Mouse (Mus musculus) CD4-positive helper T cell, adult 2 months (primary cell): ENCODE results near the gene Ccdc28b.

ENCODE experiments used
- DNase-seq: peaks from one replicate; pipeline ENCODE4 v3.0.0-alpha.2; 2012; ENCODE audit warnings: low read depth, missing footprints, low spot score

The Ccdc28b gene

DNA sequence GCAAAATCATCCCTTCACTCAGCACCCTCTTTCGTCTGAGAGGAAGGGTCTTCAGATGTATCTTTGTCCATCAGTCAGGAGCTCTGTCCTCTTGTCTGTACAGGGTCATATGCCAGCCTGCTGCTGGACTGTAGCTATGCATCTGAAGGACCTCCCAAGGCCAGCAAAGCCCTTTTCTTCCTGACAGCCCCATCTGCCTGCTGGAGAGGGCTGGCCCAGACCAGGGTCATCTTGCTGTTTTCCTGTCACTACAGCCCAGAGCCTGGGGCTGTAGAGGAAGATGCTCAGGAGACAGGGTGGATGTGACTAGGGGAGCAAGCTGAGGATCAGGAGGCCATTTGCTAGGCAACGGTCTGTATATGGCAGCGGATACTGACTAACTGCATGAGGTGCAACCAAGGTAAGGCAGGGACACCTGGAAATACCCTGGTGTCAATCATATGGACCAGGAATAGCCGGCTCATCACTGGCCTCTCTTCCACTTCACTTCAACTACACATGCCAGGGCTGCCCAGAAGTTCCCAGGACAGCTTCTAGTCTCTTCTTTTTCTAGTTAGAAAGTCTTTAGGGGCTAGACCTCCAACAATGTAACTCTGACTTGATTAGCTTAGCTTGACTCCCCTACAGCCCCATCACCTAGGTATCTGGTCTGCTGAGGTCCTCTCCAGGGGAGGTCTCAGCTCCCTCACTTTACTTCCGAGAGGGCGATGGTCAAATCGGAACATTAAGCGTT lies 778 bp downstream of the Ccdc28b start:
- DNase-seq: no peak

DNA sequence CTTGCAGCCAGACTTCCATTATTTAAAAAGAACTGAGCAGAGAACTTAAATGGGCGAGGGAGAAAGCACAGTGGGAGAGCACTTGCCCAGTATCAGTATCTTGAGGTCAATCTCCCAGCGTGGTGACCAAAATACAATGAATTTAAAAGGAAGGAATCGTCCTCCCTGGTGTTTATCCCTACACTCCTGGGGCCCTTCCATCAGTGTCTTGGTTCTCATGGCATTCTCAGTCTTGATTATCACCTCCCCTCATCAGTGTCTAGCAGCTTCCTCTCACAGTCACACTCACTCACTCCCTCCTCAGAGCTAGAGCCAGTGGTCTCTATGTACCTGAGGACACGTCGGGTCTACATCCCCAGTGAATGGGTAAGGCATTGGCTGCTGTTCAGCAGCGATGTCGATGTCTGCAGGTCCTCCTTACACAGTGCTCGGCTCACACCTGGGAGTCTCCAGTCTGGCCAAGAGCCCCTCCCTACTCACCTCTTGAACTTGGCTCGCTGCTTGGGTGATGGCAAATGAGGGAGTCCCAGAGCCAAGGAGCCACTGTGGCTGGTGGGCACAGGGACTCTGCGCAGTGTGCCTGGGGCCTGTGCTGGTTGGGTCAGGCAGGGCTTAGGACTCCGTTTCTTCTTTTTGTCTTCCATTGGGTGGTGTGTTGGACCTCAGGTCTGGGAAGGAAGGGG lies 1.5 kb downstream of the Ccdc28b start:
- no peak for DNase-seq

DNA sequence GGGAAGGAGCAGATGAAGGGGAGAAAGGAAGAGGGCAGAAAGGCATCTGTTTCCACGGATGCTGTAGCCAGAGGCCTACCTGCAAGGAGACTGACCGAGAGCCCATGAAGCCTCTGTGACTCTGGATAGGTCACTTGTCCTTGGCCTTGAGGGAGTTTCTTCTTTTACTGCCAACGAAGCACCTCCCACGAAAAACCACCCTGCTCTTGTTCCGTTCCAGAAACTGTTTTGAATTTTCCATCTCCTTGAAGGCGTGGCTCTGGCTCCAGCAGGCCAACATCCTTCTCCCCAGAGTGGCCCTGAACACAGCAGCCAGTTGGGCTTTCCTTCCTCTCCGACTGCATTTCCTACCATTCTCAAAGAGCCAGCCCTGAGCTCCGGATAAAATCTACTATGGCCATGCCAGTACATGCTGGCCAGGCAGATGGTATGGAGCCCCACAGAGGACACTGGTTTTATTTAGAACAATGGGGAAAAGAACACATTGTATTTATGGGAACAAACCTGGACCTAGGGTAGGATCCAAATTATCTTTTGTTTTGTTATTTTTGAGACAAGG lies 2.4 kb downstream of the Ccdc28b start:
- DNase-seq: peak; percentile 63

DNA sequence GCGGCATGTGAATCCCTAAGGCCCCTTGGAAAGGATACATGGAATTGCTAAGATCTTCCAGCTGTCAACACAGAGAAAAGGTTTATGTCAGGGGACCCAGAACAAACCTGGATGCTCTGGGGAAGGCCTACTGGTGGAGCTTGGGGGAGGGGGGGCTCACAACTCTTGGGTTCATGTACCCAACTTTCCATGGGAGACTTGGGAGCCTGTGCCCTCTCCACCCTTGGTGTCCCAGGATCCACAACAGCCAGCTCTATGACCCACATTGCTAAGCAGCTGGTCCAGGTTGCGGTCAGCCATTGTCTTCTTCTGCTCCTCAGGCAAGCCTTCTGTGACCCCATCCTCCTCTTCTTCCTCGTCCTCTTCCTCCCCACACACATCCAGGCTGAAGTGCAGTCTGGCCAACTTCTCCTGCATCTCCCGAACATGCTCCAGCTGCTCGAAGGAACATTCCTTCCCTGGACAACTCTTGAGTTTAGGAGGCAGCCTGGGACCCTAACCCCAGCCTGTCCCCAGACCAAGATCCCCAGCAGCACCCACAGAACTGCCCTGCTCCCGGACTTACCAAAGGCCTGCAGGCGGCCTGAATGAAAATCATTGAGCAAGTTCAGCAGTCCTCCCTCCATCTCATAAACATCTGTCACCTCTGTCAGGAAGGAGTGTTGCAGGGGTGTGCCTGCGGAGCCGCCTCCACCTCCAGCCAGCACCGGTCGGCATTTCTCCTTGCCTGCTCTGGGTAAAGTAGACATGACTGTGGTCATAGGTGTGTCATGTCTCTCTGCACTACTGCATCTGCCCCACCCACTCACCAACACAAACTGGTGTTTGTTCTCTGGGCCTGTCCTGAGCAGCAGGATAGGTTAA lies 3.1 kb downstream of the Ccdc28b start:
- DNase-seq: peak; percentile 51

DNA sequence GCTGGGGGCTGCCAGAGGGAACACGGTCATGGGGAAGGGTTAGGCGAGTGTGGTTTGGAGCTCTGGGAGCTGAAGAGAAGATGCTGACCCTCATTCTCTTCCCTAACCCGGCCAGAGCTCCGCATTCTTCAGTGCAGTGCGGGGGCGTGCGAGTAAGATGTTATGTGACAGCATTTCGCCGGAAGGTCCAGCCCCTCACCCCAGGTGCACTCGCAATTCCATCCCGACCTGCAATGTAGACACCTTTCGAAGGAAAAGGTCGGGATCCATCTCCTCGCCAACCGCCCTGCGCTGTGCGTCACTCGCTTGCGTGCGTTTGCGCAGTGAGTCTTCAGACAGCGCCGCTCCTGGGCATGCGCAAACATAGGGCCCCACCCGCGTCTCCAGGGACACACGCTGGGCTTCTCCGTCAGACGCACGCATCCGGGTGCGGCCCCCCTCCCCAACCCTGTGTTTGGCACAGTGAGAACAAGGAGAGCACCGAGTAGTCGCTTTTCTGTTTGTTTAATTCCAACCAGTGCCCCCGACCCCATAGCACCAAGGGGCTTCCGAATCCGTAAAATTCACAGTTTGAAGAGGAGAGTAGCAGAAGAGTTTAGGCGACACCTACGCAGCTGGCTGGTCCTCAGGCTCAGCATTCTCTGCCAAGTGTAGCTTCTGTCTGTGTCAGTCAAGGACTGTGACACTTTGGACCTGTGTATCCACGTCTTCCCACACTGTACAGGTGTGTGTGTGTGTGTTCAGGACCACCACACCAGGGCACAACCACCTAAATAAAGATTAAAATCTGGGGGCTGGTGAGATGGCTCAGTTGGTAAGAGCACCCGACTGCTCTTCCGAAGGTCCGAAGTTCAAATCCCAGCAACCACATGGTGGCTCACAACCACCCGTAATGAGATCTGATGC lies 4.7 kb downstream of the Ccdc28b start, which contains the start of gene Iqcc:
Gene Iqcc (minus strand): TSS at position 314 of the 906 bp plus-strand sequence.
- peak; percentile 96 for DNase-seq

DNA sequence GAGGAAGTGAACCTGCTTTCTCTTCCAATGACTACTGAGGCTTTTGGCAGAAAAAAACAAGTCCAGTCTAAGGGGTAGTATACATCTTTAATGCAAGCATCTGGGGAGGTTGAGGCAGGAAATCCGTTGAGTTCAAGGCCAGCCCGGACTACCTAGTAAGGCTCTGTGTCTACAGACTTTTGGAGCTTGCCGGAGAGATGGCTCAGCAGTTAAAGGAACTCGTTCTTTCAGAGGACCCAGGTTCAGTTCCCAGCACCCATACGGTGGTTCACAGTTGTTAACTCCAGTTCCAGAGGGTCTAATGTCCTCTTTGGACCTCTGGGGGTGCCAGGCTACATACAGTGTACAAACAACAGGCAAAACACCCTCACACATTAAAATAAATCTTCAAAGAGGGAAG lies 5.7 kb downstream of the Ccdc28b start:
- DNase-seq: no peak

DNA sequence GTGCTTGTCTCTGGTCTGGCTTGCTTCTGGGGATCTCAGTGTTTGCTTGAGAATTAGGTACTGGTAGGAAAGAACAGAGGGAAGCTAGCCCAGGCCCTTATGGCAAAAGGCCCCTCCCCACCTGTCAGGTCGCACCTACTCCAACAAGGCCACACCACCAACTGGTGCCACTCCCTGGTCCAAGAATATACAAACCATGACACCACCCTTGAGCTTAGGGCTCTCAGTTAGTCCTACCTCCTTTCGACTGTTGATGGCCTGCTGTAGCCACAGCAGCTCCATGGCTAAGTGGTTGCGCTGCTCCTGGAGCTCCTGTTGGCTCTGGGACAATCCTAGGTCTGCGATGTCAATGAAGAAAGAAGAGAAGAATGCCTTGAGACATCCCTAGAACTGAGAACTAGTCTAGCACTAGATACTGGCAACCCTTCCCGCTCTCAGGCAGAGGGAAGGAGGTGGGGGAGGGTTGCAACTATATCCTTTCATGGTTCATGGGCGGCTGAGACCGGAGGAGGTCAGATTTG lies 6.6 kb downstream of the Ccdc28b start:
- DNase-seq: no peak

DNA sequence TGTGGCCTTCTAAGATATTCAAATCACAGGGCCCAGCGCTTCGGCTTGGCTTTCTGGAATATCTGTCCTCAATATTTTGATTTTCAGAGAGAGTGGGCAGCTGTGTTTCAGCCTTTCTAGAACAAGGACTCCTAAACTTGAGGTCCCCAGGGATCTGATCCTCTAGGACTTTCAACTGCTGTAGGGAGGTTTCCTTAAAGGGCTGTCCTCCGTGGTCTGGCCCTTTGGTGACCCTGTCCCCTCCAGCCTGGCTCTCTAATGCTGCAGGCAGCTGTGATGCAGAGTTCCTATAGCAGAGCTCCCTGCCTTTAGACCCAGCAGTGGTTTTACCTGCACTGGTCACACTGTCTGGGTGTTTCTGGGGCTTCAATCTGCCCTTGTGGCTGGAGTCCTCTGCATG lies 7.1 kb downstream of the Ccdc28b start:
- no peak for DNase-seq

DNA sequence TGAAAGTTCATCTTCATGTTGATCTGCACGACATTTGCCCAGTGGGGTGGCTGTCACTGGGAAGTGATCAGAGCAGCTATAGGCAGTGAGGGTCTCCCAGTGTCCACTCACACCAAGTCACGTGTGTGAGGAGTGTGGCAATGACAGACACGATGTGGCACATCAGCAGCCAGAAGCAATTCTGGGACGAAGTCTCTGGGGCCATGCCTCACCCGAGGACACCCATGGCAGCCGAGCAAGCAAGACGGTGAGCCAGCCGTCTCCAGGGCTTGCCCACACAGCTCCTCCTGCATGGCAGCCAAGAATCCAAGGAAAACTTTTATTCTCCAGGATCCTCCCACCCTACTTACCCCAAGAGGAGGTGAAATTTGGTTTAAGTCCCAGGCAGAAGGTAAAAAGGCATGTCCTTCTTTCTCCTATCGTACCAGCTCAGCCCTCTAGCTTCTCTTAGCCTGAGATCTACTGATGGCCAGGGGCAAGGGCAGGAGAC lies 7.9 kb downstream of the Ccdc28b start:
- no peak for DNase-seq

DNA sequence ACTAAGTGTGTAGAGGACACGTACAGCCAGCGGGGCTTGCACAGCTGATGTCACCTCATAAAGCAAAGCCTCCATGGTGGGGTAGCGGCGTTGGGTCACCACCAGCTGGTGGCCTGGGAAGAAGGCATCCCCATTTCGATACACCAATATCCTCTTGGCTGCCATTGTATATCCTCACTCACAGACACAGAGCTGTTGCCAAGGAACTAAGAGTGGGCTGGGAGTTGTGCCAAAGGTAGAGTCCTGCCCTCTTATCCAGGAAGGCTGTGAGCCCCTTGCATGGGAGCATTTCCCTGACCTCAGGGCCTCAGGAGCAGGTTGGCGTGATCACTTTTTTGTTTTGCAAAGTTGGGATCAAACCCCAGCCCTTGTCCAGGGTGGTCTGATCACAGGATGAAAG lies 9.7 kb downstream of the Ccdc28b start, which contains the start of gene Dcdc2b:
Gene Dcdc2b (minus strand): TSS at position 165 of the 400 bp plus-strand sequence.
- DNase-seq: no peak

DNA sequence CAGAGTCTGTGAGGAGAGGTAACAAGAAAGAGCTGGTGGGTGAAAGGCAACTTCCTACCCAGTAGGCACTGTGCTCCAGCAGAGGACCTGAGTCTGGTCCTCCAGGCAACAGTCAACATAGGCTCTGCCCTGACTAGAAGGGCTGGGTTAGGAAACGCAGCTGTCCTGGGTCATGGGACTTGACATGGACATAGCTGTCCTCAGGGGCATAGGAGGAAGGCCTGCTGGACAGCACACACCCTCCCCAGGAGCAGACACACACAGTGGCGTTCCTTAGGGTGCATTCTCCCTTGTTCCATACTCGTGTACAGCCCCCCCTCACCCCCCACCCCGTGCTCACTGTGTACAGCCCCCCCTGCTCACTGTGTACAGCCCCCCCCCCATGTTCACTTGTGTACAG lies 13.3 kb downstream of the Ccdc28b start:
- DNase-seq: no peak

DNA sequence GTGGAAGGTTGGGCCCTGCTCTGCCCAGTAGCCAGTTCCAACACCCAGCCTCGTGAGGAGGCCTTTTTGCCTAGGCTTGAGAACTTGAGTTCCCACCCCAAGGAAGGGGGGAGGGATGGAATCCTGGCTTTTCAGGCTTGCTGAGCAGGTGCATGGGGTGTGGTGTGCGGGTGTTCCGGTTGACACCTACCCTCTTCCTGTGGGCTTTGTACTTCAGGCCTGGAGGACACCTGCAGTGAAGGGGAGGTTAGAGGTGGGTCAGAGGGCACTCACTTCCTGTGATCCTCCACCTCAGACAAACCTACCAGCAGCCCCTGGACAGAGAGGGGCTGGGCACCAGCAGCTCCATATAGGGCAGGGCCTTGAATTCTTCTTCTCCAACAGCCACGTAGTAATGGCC lies 13.7 kb downstream of the Ccdc28b start:
- DNase-seq: peak; percentile 41

DNA sequence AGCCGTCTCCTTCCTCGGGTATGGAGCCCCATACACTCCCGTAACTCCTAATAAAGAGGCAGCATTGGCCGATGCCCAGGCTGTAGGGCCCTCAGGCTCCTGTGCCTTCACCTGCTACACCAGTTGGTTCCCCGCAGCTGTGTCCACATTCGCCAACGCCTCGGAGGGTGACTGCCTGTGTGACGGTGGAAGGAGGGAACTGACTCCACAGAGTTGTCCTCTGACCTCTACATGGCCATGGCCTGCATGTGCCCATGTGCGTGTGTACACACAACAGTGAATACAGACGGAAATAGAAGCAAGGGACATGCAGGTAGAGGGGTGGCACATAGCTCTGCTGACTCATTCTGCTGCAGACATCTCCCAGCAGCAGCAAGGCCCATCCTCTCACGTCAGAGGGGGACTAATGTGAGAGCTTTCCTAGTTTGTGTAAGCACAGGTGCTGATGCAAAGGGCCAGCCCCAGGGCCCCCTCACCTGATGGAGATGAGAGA lies 14.6 kb downstream of the Ccdc28b start:
- no peak for DNase-seq

DNA sequence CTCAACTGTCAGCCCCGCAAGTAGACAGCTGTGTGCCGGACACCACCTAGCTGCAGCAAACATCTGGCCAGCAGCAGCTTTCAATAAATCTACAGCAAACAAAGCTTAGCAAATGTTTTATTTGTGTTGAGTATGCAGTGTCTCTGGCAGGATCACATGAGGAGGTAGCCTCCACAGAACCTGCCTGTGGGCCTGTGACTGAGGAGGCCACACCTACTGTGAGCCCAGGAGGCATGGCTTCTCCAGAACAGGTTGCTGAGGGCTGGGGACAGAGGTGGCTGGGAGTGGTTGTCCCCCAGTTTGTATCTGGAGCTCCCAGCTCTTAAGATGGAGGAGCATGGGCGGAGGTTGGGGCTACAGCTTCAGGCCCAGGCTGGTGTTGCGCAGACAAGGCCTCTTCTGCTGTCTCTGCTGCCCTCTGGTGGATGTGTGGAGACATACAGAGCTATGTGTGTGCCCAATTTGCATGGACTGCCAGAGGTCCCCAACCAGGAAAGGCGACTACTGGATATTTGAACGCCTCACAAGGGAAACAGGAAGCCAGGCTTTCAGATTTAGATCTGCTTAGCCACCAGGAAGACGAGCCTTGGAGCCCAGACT lies 15.2 kb downstream of the Ccdc28b start:
- peak; percentile 86 for DNase-seq

DNA sequence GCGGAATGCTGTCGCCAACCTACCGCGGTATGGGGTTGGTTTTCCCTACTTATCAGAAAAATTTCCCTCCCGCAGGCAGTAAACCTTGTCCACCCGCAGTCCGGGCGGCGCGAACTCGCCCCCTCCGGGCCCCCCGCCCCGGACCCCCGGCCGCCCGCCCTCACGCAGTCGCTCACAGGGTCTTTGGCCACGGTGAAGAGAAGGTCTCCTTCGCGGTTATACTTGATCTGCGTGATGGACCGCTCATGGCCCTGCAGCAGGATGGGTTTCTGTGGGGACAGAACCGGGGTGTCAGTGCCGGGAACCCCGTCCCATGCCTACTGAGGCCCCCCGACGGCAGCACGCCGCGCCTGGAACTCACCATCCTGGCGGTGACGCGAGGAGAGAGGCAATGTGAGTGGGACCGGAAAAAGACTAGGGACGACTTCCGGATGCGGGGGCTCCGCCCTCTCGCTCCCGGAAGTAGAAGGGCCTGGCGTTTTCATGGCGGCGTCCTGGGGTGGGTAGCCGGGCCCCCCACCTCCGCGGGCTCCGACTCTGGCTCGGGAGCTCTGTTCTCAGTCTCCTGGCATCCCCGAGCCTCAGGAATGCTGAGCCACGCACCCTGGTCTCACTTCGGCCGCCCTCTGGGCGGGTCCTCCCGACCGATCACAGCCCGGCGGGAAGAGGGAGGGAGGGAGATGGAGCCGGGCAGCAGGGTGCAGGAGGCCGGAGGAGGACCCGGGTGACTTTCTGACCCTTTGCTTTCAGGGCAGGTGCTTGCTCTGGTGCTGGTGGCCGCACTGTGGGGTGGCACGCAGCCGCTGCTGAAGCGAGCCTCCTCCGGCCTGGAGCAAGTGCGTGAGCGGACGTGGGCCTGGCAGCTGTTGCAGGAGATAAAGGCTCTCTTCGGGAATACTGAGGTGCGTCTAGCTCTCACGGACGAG lies 23.3 kb downstream of the Ccdc28b start, which contains the start of the genes Eif3i and Tmem234:
Gene Eif3i (minus strand): TSS at position 416 of the 926 bp plus-strand sequence.
Gene Tmem234 (plus strand): TSS at position 436 of the 926 bp plus-strand sequence.
- DNase-seq: peak; percentile 91

DNA sequence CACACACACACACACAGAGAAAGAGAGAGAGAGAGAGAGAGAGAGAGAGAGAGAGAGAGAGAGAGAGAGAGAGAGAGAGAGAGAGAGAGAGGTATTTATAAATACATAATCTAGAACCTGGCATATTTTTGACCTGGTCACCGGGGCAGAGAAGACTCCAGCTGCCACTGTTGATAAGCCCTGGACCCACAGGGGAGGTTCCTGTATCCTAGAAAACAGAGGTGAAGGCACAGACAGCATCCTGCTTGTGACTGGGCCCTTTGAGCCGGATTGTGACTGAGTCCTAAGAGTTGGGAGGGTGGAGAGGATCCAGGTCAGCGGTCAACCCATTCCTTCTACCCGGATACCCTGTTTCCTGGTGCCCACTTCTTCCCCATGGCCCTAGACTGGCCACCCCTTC lies 34.9 kb downstream of the Ccdc28b start:
- DNase-seq: no peak

DNA sequence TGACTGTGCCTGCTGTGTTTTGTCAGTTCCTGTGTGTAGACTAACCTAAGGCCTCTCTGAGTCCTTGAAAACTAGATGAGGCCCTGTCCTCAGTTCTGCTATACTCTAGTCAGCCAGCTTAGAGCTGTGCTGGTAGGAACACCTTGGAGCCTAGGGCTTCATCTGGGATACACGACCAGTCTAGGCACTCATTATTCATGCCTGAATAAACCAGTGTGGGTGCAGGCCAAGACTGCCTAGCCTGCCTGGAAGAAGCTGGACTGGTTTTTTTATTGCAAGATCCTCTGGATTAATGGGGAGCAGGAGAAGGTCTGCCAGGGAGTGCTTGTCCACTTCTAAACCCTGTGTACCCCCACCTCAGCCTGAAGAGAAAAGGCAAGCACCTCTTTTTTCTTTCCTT lies 36.8 kb downstream of the Ccdc28b start:
- DNase-seq: no peak

DNA sequence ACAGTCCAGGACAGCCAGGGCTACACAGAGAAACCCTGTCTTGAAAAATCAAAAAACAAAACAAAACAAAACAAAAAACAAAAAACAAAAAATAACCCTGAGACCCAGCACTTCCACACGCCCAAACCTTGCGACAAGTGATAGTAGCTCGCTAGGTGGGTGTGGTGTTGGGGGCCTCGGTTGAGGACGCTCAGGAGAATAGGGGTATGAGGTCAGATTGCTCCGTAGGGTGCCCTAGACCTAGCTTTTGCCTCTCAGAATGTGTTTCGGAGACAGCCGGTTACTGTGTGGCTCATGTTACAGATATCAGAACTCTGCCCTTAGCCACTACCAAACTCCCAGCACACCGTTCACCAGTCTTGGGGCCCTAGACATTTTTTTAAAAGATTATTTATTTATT lies 38.0 kb downstream of the Ccdc28b start:
- no peak for DNase-seq
